Mouse (Mus musculus) C2C12 (cell line): ENCODE measurements around the gene Glt6d1. TPM values are rescaled to one million over a fixed set of nuclear protein-coding genes. Genes with fewer than 3 reads are reported as not detected.

Experiments
- H3K27me3 ChIP-seq: one replicate; pipeline ENCODE4 v1.6.1; 2011; ENCODE audit not compliant: control insufficient read depth, insufficient read depth, insufficient read length
- H3K36me3 ChIP-seq: one replicate; pipeline ENCODE4 v1.6.1; 2011; ENCODE audit not compliant: control insufficient read depth, insufficient read depth
- H3K4me3 ChIP-seq: one replicate; pipeline ENCODE4 v1.5.1; 2011; ENCODE audit warnings: mild to moderate bottlenecking, control low read depth; ENCODE audit not compliant: poor library complexity, insufficient read depth, severe bottlenecking
- H3K79me2 ChIP-seq: one replicate; pipeline ENCODE4 v1.6.1; 2011; ENCODE audit not compliant: control insufficient read depth, insufficient read depth
- H3K79me3 ChIP-seq: one replicate; pipeline ENCODE4 v1.6.1; 2011; ENCODE audit warnings: low read depth, control low read depth
- H3ac ChIP-seq: one replicate; pipeline ENCODE3; 2011; ENCODE audit warnings: low read depth; ENCODE audit not compliant: control insufficient read depth, insufficient read length
- CEBPB ChIP-seq: IDR thresholded peaks from one replicate; pipeline ENCODE4 v1.6.1; 2011; ENCODE audit warnings: low read depth, mild to moderate bottlenecking, control low read depth, moderate library complexity
- CTCF ChIP-seq: IDR thresholded peaks from one replicate; pipeline ENCODE4 v1.5.1; 2011; ENCODE audit not compliant: control insufficient read depth, insufficient read depth, insufficient read length
- FOSL1 ChIP-seq: IDR thresholded peaks from one replicate; pipeline ENCODE4 v1.8.0; 2011; ENCODE audit warnings: mild to moderate bottlenecking, low read length; ENCODE audit not compliant: poor library complexity, insufficient read depth, severe bottlenecking
- MAX ChIP-seq: IDR thresholded peaks from one replicate; pipeline ENCODE4 v1.6.1; 2011; ENCODE audit warnings: mild to moderate bottlenecking, control low read depth
- MYOD1 ChIP-seq: IDR thresholded peaks from one replicate; pipeline ENCODE4 v1.6.1; 2011; ENCODE audit warnings: low read depth; ENCODE audit not compliant: control insufficient read depth, insufficient read length
- MYOG ChIP-seq: IDR thresholded peaks from one replicate; pipeline ENCODE4 v1.6.1; 2011; ENCODE audit not compliant: control insufficient read depth, insufficient read length; ENCODE audit errors: extremely low read depth
- USF1 ChIP-seq: IDR thresholded peaks from one replicate; pipeline ENCODE4 v1.6.1; 2011; ENCODE audit warnings: low read depth, mild to moderate bottlenecking, control low read depth, moderate library complexity
- polyA plus RNA-seq: library from polyadenylated mRNA; unstranded; fragments of >200 nt; fragmentation: generic; extraction: Trizol; gene quantifications from one replicate; pipeline ENCODE4 v1.2.1, GENCODE M21; 2012; ENCODE audit warnings: missing spikeins

Glt6d1 gene
- polyA plus RNA-seq, 1 experiment = not detected

DNA sequence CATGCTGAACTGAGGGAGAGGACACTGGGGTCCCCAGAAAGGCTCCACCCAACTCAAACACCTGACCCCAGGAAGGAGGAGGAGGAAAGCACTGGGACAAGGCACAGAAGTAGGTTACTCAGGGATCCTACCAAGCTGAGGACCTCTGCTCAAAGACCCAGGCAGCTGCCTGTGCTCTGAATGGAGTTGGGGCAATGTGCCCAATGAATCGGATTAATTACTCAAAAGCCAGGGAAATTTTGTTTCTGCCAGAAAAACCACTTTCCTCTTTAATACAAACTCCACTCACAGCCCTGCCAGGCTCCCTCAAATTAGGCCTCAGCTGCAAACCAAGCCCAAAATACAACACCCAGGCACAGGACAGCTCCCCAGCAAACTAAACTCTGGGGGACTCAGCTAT lies 27.1 kb upstream of the Glt6d1 start:
- no peaks in the 10 kb centered on the region for H3K79me2 ChIP-seq
- H3K79me3 ChIP-seq = no peaks in the 10 kb centered on the region
- H3K36me3 ChIP-seq = no peaks in the 10 kb centered on the region
- TF ChIP-seq MYOD1 = no peak
- TF ChIP-seq MYOG = no peak
- no peak for TF ChIP-seq USF1
- TF ChIP-seq CEBPB = no peak
- TF ChIP-seq MAX = no peak
- no peak for TF ChIP-seq FOSL1
- no peak overlapping the region for H3K4me3 ChIP-seq
- no peak overlapping the region for H3ac ChIP-seq
- peaks cover 4% of the 10 kb centered on the region for H3K27me3 ChIP-seq

DNA sequence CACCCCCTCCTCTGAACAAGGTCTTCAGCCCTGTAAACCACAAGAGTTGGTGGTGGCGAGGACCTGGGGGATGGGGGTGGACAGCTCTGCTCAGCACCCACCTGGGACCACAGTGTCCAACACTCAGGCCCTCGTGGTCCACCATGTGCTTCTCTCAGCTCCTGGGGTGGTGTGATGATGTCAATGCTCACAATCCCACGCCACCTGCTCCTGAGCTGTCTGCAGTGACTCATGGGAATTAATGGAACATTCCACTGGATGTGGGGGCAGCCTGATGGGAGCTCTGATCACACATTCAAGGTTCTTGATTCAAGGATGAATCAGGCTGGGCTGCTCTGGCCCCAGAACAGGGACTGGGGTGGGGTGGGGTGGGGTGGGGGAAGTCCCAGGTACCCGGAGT lies 26.5 kb upstream of the Glt6d1 start:
- H3K27me3 ChIP-seq = peaks cover 4% of the 10 kb centered on the region
- TF ChIP-seq MYOD1 = peak; percentile 72
- TF ChIP-seq USF1 = no peak
- TF ChIP-seq MAX = peak; percentile 85
- TF ChIP-seq FOSL1 = no peak
- no peak for TF ChIP-seq CTCF
- no peak for TF ChIP-seq MYOG
- no peak for TF ChIP-seq CEBPB
- H3ac ChIP-seq = no peak overlapping the region
- no peaks in the 10 kb centered on the region for H3K79me3 ChIP-seq
- no peaks in the 10 kb centered on the region for H3K79me2 ChIP-seq
- H3K36me3 ChIP-seq = no peaks in the 10 kb centered on the region
- H3K4me3 ChIP-seq = no peak overlapping the region

DNA sequence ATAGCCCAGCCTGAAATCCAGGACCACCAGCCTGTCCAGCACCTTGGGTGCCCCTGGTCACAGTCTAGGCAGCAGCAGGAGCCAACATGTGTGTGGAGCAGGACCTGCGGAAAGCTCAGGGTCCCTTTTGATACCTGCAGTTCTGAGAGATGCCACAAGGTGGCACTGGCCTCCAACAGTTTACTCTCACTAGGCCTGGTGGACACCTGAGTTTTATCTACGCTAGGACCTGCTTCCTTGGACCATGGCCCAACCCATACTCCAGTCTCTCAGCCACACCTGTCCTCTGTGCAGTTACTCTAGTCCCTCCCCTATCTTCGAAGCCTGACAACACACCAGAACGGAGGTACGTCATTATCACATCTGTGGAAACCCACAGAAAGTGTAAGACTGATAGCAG lies 20.6 kb upstream of the Glt6d1 start:
- Histone ChIP-seq H3K79me2 (no peaks in the 10 kb centered on the region), H3K79me3 (no peaks in the 10 kb centered on the region), H3K36me3 (no peaks in the 10 kb centered on the region), H3K4me3 (no peak overlapping the region), H3ac (no peak overlapping the region), H3K27me3 (peaks cover 17% of the 10 kb centered on the region)
- TF ChIP-seq MAX (no peak), CTCF (peak; percentile 73)

DNA sequence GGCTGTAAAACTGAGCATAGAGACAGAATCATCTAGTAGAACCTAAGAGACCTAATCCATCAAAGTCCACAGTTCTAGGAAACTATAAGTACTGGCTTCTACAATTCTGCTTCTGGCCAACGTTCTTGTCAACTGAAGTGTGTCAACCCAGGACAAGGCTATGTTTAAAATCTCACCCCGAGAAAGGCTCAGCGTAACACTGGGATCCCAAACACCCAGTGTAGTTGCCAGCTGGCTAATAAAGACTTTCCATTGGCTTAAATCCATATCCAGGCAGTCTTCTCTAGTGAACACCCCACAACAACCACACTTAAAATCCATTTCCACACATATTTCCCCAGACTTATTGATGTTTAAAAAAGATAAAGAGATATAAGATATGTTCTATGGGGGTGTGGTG lies 15.1 kb upstream of the Glt6d1 start:
- H3K36me3 ChIP-seq = no peaks in the 10 kb centered on the region
- peaks cover 33% of the 10 kb centered on the region for H3K27me3 ChIP-seq
- H3ac ChIP-seq = no peak overlapping the region
- no peak overlapping the region for H3K4me3 ChIP-seq
- no peaks in the 10 kb centered on the region for H3K79me3 ChIP-seq
- TF ChIP-seq MYOG = no peak
- no peak for TF ChIP-seq MAX
- no peak for TF ChIP-seq MYOD1
- no peak for TF ChIP-seq CEBPB
- no peak for TF ChIP-seq FOSL1
- TF ChIP-seq CTCF = no peak
- TF ChIP-seq USF1 = no peak
- H3K79me2 ChIP-seq = no peaks in the 10 kb centered on the region

- Histone ChIP-seq H3K79me2 (no peaks in the 10 kb centered on the region), H3ac (no peak overlapping the region), H3K79me3 (no peaks in the 10 kb centered on the region), H3K36me3 (no peaks in the 10 kb centered on the region), H3K27me3 (peaks cover 43% of the 10 kb centered on the region), H3K4me3 (no peak overlapping the region)
- no peak for TF ChIP-seq USF1
- TF ChIP-seq FOSL1 = no peak
- no peak for TF ChIP-seq CEBPB
- TF ChIP-seq MYOD1 = no peak
- no peak for TF ChIP-seq CTCF
- no peak for TF ChIP-seq MAX
- TF ChIP-seq MYOG = no peak
Measured at GRCm38 (mm10) chr2:25828344-25828947, 12.8 kb upstream of the Glt6d1 start.

GRCm38 (mm10) chr2:25824751-25825150 lies 9.1 kb upstream of the Glt6d1 start:
- H3K79me3 ChIP-seq = no peaks in the 10 kb centered on the region
- H3ac ChIP-seq = no peak overlapping the region
- no peak overlapping the region for H3K4me3 ChIP-seq
- TF ChIP-seq FOSL1 (no peak), MAX (no peak), MYOD1 (no peak), MYOG (no peak), USF1 (no peak), CTCF (no peak), CEBPB (no peak)
- peaks cover 45% of the 10 kb centered on the region for H3K27me3 ChIP-seq
- H3K79me2 ChIP-seq = no peaks in the 10 kb centered on the region
- H3K36me3 ChIP-seq = no peaks in the 10 kb centered on the region
